Mouse (Mus musculus): ENCODE data around the gene Slc38a10. TPM values are rescaled to one million over a fixed set of nuclear protein-coding genes. Genes with fewer than 3 reads are reported as not detected.
A peak's percentile ranks its signal among the peaks of the same experiment; 100 is the strongest.

The Slc38a10 gene
- total and polyA plus RNA-seq, 3 experiments = 78.2 to 80.7 TPM; not detected in 1

- no peak for TF ChIP-seq MXI1 (IDR thresholded peaks at IDR 0.05; ENCODE audit: low read depth, low read length)
- TF ChIP-seq E2F4 (IDR thresholded peaks at IDR 0.05; ENCODE audit: borderline replicate concordance, low read depth, low read length) = peak; percentile 85; the same call in 1 of the 2 replicates
Measured at GRCm38 (mm10) chr11:120151113-120151494, at the start of gene Slc38a10 (continued).

- Histone ChIP-seq H3K4me3 (ENCODE audit: control insufficient read depth in 1 of 2, insufficient read depth in 1 of 2, low read depth in 2 of 2, low read length in 2 of 2) (no peak overlapping the region), H3K9me3 (replicated peaks; ENCODE audit: insufficient read depth, low read length) (no peaks in the 10 kb centered on the region), H3K79me2 (ENCODE audit: control insufficient read depth, insufficient read depth, low read length, poor library complexity) (no peaks in the 10 kb centered on the region), H3K27me3 (ENCODE audit: control insufficient read depth in 1 of 2, insufficient read depth in 2 of 2, low read length in 2 of 2) (peaks cover 9 to 22% of the 10 kb centered on the region in 2 experiments), H3K9ac (ENCODE audit: control insufficient read depth, low read depth, low read length, poor library complexity, severe bottlenecking) (no peak overlapping the region), H3K27ac (ENCODE audit: control insufficient read depth, low read depth, low read length) (no peak overlapping the region), H3K36me3 (ENCODE audit: control insufficient read depth in 1 of 2, insufficient read depth in 2 of 2, low read length in 2 of 2) (no peaks in the 10 kb centered on the region), H3K4me1 (ENCODE audit: control insufficient read depth in 1 of 2, insufficient read depth in 2 of 2, low read length in 2 of 2) (no peaks in the 10 kb centered on the region)
- TF ChIP-seq RCOR1 (IDR thresholded peaks at IDR 0.05; ENCODE audit: low read depth, low read length) (no peak), ZMIZ1 (IDR thresholded peaks at IDR 0.05; ENCODE audit: low read depth, low read length) (no peak), MAZ (IDR thresholded peaks at IDR 0.05; ENCODE audit: low read depth, low read length) (no peak)
- no peak for DNase-seq (ENCODE audit: low read depth, low spot score)
Measured at GRCm38 (mm10) chr11:120200621-120201020, 49.5 kb upstream of the Slc38a10 start.

- Histone ChIP-seq H3K27ac (ENCODE audit: control insufficient read depth, low read depth, low read length) (no peak overlapping the region), H3K9me3 (replicated peaks; ENCODE audit: insufficient read depth, low read length) (no peaks in the 10 kb centered on the region), H3K79me2 (ENCODE audit: control insufficient read depth, insufficient read depth, low read length, poor library complexity) (no peaks in the 10 kb centered on the region), H3K4me3 (ENCODE audit: control insufficient read depth in 1 of 2, insufficient read depth in 1 of 2, low read depth in 2 of 2, low read length in 2 of 2) (no peak overlapping the region), H3K4me1 (ENCODE audit: control insufficient read depth in 1 of 2, insufficient read depth in 2 of 2, low read length in 2 of 2) (no peaks in the 10 kb centered on the region), H3K27me3 (ENCODE audit: control insufficient read depth in 1 of 2, insufficient read depth in 2 of 2, low read length in 2 of 2) (peaks cover 9 to 22% of the 10 kb centered on the region in 2 experiments), H3K36me3 (ENCODE audit: control insufficient read depth in 1 of 2, insufficient read depth in 2 of 2, low read length in 2 of 2) (no peaks in the 10 kb centered on the region), H3K9ac (ENCODE audit: control insufficient read depth, low read depth, low read length, poor library complexity, severe bottlenecking) (no peak overlapping the region)
- TF ChIP-seq POLR2A (IDR thresholded peaks at IDR 0.05; ENCODE audit: control insufficient read depth in 1 of 2, insufficient read depth in 1 of 2, low read depth in 1 of 2, low read length in 2 of 2, poor library complexity in 1 of 2) (no peak), CHD2 (IDR thresholded peaks at IDR 0.05; ENCODE audit: low read length) (no peak), ZMIZ1 (IDR thresholded peaks at IDR 0.05; ENCODE audit: low read depth, low read length) (no peak), MAZ (IDR thresholded peaks at IDR 0.05; ENCODE audit: low read depth, low read length) (no peak), ETS1 (IDR thresholded peaks at IDR 0.05; ENCODE audit: low read depth, low read length) (no peak), TAL1 (IDR thresholded peaks at IDR 0.05; ENCODE audit: low read length) (no peak), JUND (IDR thresholded peaks at IDR 0.05; ENCODE audit: low read depth, low read length) (no peak), ZC3H11A (IDR thresholded peaks at IDR 0.05; ENCODE audit: low read depth, low read length) (no peak), ELF1 (IDR thresholded peaks at IDR 0.05; ENCODE audit: low read depth, low read length) (no peak), TBP (IDR thresholded peaks at IDR 0.05; ENCODE audit: low read depth, low read length) (no peak)
- DNase-seq (ENCODE audit: low read depth, low spot score) = no peak
Measured at GRCm38 (mm10) chr11:120199766-120200165, 48.6 kb upstream of the Slc38a10 start.

- Histone ChIP-seq H3K4me3 (ENCODE audit: control insufficient read depth in 1 of 2, insufficient read depth in 1 of 2, low read depth in 2 of 2, low read length in 2 of 2) (no peak overlapping the region), H3K9ac (ENCODE audit: control insufficient read depth, low read depth, low read length, poor library complexity, severe bottlenecking) (no peak overlapping the region), H3K27me3 (ENCODE audit: control insufficient read depth in 1 of 2, insufficient read depth in 2 of 2, low read length in 2 of 2) (peaks cover 9 to 24% of the 10 kb centered on the region in 2 experiments), H3K36me3 (ENCODE audit: control insufficient read depth in 1 of 2, insufficient read depth in 2 of 2, low read length in 2 of 2) (no peaks in the 10 kb centered on the region), H3K9me3 (replicated peaks; ENCODE audit: insufficient read depth, low read length) (no peaks in the 10 kb centered on the region), H3K4me1 (ENCODE audit: control insufficient read depth in 1 of 2, insufficient read depth in 2 of 2, low read length in 2 of 2) (no peaks in the 10 kb centered on the region), H3K27ac (ENCODE audit: control insufficient read depth, low read depth, low read length) (no peak overlapping the region), H3K79me2 (ENCODE audit: control insufficient read depth, insufficient read depth, low read length, poor library complexity) (no peaks in the 10 kb centered on the region)
- DNase-seq (ENCODE audit: low read depth, low spot score) = peak; percentile 16
- no peak for TF ChIP-seq CHD2 (IDR thresholded peaks at IDR 0.05; ENCODE audit: low read length)
- TF ChIP-seq NRF1 (IDR thresholded peaks at IDR 0.05; ENCODE audit: insufficient read depth, low read depth, low read length, poor library complexity, severe bottlenecking) = no peak
- TF ChIP-seq USF1 (IDR thresholded peaks at IDR 0.05; ENCODE audit: low read depth, low read length) = no peak
- no peak for TF ChIP-seq TBP (IDR thresholded peaks at IDR 0.05; ENCODE audit: low read depth, low read length)
- TF ChIP-seq ELF1 (IDR thresholded peaks at IDR 0.05; ENCODE audit: low read depth, low read length) = no peak
Measured at GRCm38 (mm10) chr11:120198831-120199230, 47.7 kb upstream of the Slc38a10 start.

Measured in MEL (cell line).